Mouse (Mus musculus): ENCODE measurements around the gene Sec23b. TPM values are rescaled to one million over a fixed set of nuclear protein-coding genes. Genes with fewer than 3 reads are reported as not detected.

Gene Sec23b
- 33.8 TPM for polyA plus RNA-seq (2014; fragmentation: Illumina TruSeq; extraction: RNeasy Lipid Tissue Mini Kit (QIAGEN cat#74804); ENCODE audit: insufficient read depth, low read depth, low replicate concordance)

GRCm38 (mm10) chr2:144555820-144556552 is at the start of gene Sec23b:
Sec23b (plus strand) TSS chr2:144556229.

GRCm38 (mm10) chr2:144526981-144527820 is 28.8 kb upstream of the Sec23b start, which contains the start of the genes Dzank1 and Polr3f:
Dzank1 (minus strand) TSS chr2:144527414.
Polr3f (plus strand) TSS chr2:144527718.

GRCm38 (mm10) chr2:144550529-144550928 is 5.5 kb upstream of the Sec23b start, which contains the start of gene Rbbp9:
Rbbp9 (minus strand) TSS chr2:144550869.

GRCm38 (mm10) chr2:144593951-144594651 is 38.1 kb downstream of the Sec23b start, which contains the start of gene Smim26:
Smim26 (plus strand) TSS chr2:144594054.

GRCm38 (mm10) chr2:144599831-144600687 is 44.0 kb downstream of the Sec23b start, which contains the start of gene Dtd1:
Dtd1 (plus strand) TSS chr2:144599897.

Other genes with a start within 250 kb of the Sec23b start
- gene Ovol2, start 224.1 kb upstream of the Sec23b start, polyA plus RNA-seq (2014; fragmentation: Illumina TruSeq; extraction: RNeasy Lipid Tissue Mini Kit (QIAGEN cat#74804); ENCODE audit: insufficient read depth, low read depth, low replicate concordance) = 3.1 TPM
- 16.1 TPM for gene Kat14, start 187.2 kb upstream of the Sec23b start, polyA plus RNA-seq (2014; fragmentation: Illumina TruSeq; extraction: RNeasy Lipid Tissue Mini Kit (QIAGEN cat#74804); ENCODE audit: insufficient read depth, low read depth, low replicate concordance)
- gene Pet117, start 187.2 kb upstream of the Sec23b start, polyA plus RNA-seq (2014; fragmentation: Illumina TruSeq; extraction: RNeasy Lipid Tissue Mini Kit (QIAGEN cat#74804); ENCODE audit: insufficient read depth, low read depth, low replicate concordance) = not detected
- 1.5 TPM for gene Dzank1, start 28.8 kb upstream of the Sec23b start, polyA plus RNA-seq (2014; fragmentation: Illumina TruSeq; extraction: RNeasy Lipid Tissue Mini Kit (QIAGEN cat#74804); ENCODE audit: insufficient read depth, low read depth, low replicate concordance)
- gene Polr3f, start 28.5 kb upstream of the Sec23b start, polyA plus RNA-seq (2014; fragmentation: Illumina TruSeq; extraction: RNeasy Lipid Tissue Mini Kit (QIAGEN cat#74804); ENCODE audit: insufficient read depth, low read depth, low replicate concordance) = 6.6 TPM
- 22.8 TPM for gene Rbbp9, start 5.4 kb upstream of the Sec23b start, polyA plus RNA-seq (2014; fragmentation: Illumina TruSeq; extraction: RNeasy Lipid Tissue Mini Kit (QIAGEN cat#74804); ENCODE audit: insufficient read depth, low read depth, low replicate concordance)
- 54.3 TPM for gene Smim26, start 37.8 kb downstream of the Sec23b start, polyA plus RNA-seq (2014; fragmentation: Illumina TruSeq; extraction: RNeasy Lipid Tissue Mini Kit (QIAGEN cat#74804); ENCODE audit: insufficient read depth, low read depth, low replicate concordance)
- gene Dtd1, start 43.7 kb downstream of the Sec23b start, polyA plus RNA-seq (2014; fragmentation: Illumina TruSeq; extraction: RNeasy Lipid Tissue Mini Kit (QIAGEN cat#74804); ENCODE audit: insufficient read depth, low read depth, low replicate concordance) = 23.8 TPM

Data from lung, adult 10 weeks (tissue).